Mouse (Mus musculus) embryonic facial prominence, embryonic 15.5 days (tissue): ENCODE results near the gene Mcf2. TPM values are rescaled to one million over a fixed set of nuclear protein-coding genes. Genes with fewer than 3 reads are reported as not detected.
A peak's percentile ranks its signal among the peaks of the same experiment; 100 is the strongest.

Experiments
- ATAC-seq: fragments of 200-750 bp; cut with Nextera tagmentation; 2 replicates; pipeline ENCODE4 v1.8.0; 2017; ENCODE audit warnings: low read depth, moderate TSS enrichment; ENCODE audit not compliant: insufficient number of reproducible peaks, low FRiP score, low TSS enrichment
- H3K27ac ChIP-seq: fragments of 300-500 bp; sonication (generic); replicated peaks from 2 replicates; pipeline ENCODE4 v1.5.1; 2015; ENCODE audit warnings: mild to moderate bottlenecking, inconsistent platforms
- H3K27me3 ChIP-seq: fragments of 300-500 bp; sonication (generic); 2 replicates; pipeline ENCODE4 v1.6.1; 2015; ENCODE audit warnings: inconsistent platforms
- H3K36me3 ChIP-seq: fragments of 300-500 bp; sonication (generic); 2 replicates; pipeline ENCODE4 v1.6.1; 2015; ENCODE audit warnings: mild to moderate bottlenecking, inconsistent platforms
- H3K4me1 ChIP-seq: fragments of 300-500 bp; sonication (generic); 2 replicates; pipeline ENCODE4 v1.6.1; 2015; ENCODE audit warnings: inconsistent platforms
- H3K4me2 ChIP-seq: fragments of 300-500 bp; sonication (generic); replicated peaks from 2 replicates; pipeline ENCODE4 v1.6.1; 2015; ENCODE audit warnings: mild to moderate bottlenecking, inconsistent platforms
- H3K4me3 ChIP-seq: fragments of 300-500 bp; sonication (generic); replicated peaks from 2 replicates; pipeline ENCODE4 v1.5.1; 2015; ENCODE audit warnings: mild to moderate bottlenecking, inconsistent platforms
- H3K9ac ChIP-seq: fragments of 300-500 bp; sonication (generic); 2 replicates; pipeline ENCODE4 v1.6.1; 2015; ENCODE audit warnings: inconsistent platforms
- H3K9me3 ChIP-seq: fragments of 300-500 bp; sonication (generic); replicated peaks from 2 replicates; pipeline ENCODE4 v1.6.1; 2016; ENCODE audit warnings: inconsistent platforms
- WGBS: fragments of 180-500 bp; shearing (Covaris S2); methylation state at CpG from one replicate; pipeline ENCODE4 v1.1.7; 2015; 5-methylcytosine and 5-hydroxymethylcytosine counted together
- polyA plus RNA-seq: library from polyadenylated mRNA; unstranded; fragments of >200 nt; fragmentation: Nextera tagmentation; extraction: Ambion mirVana; gene quantifications from 2 replicates; pipeline ENCODE4 v1.2.1, GENCODE M21; 2015

Mcf2 gene
- polyA plus RNA-seq: 0.07 and 0.09 TPM in 2 replicates

GRCm38 (mm10) chrX:60178744-60179458 lies at the start of gene Mcf2:
Mcf2 (minus strand) TSS chrX:60179089.
- no peak for ATAC-seq
- WGBS: 11% methylated on average over 28 of the region's 28 CpGs
- H3K27ac ChIP-seq: no peak within 1 kb of the TSS

GRCm38 (mm10) chrX:60187726-60188125 lies 8.8 kb upstream of the Mcf2 start:
- H3K4me3 ChIP-seq: no peak overlapping the region
- H3K4me2 ChIP-seq: no peak overlapping the region
- 21% methylated on average over 1 of the region's 1 CpGs for WGBS
- H3K36me3 ChIP-seq: no peaks in the 10 kb centered on the region
- H3K27me3 ChIP-seq: no peaks in the 10 kb centered on the region
- H3K9ac ChIP-seq: no peak overlapping the region
- H3K4me1 ChIP-seq: no peaks in the 10 kb centered on the region
- no peaks in the 10 kb centered on the region for H3K9me3 ChIP-seq
- ATAC-seq: no peak
- H3K27ac ChIP-seq: no peak overlapping the region

More at GRCm38 (mm10) chrX:60178744-60179458, at the start of gene Mcf2:
- H3K4me3 ChIP-seq: peak within 1 kb of the TSS; percentile 27
- no peaks in the 10 kb centered on the region for H3K9me3 ChIP-seq
- H3K27me3 ChIP-seq: peaks cover 18% of the 10 kb centered on the region
- H3K36me3 ChIP-seq: no peaks in the 10 kb centered on the region
- no peaks in the 10 kb centered on the region for H3K4me1 ChIP-seq
- no peak within 1 kb of the TSS for H3K9ac ChIP-seq
- peak within 1 kb of the TSS; percentile 59 for H3K4me2 ChIP-seq

- WGBS: 52% methylated on average over 3 of the region's 3 CpGs
- no peak overlapping the region for H3K4me2 ChIP-seq
- H3K4me3 ChIP-seq: no peak overlapping the region
- H3K36me3 ChIP-seq: no peaks in the 10 kb centered on the region
- no peak overlapping the region for H3K27ac ChIP-seq
- no peaks in the 10 kb centered on the region for H3K9me3 ChIP-seq
- no peak overlapping the region for H3K9ac ChIP-seq
- H3K4me1 ChIP-seq: no peaks in the 10 kb centered on the region
- peaks cover 16% of the 10 kb centered on the region for H3K27me3 ChIP-seq
- no peak for ATAC-seq
Observed at GRCm38 (mm10) chrX:60182611-60183010, 3.7 kb upstream of the Mcf2 start.

GRCm38 (mm10) chrX:60178025-60178743 lies 705 bp downstream of the Mcf2 start:
- H3K9ac ChIP-seq: no peak overlapping the region
- whole genome bisulfite sequencing: 13% methylated on average over 19 of the region's 19 CpGs
- no peak overlapping the region for H3K27ac ChIP-seq
- no peaks in the 10 kb centered on the region for H3K9me3 ChIP-seq
- H3K4me2 ChIP-seq: peak overlapping the region; percentile 59
- ATAC-seq: no peak
- peaks cover 18% of the 10 kb centered on the region for H3K27me3 ChIP-seq
- no peaks in the 10 kb centered on the region for H3K36me3 ChIP-seq
- H3K4me1 ChIP-seq: no peaks in the 10 kb centered on the region
- peak overlapping the region; percentile 27 for H3K4me3 ChIP-seq

GRCm38 (mm10) chrX:60170106-60170505 lies 8.8 kb downstream of the Mcf2 start:
- no peaks in the 10 kb centered on the region for H3K4me1 ChIP-seq
- no peak overlapping the region for H3K4me3 ChIP-seq
- H3K9ac ChIP-seq: no peak overlapping the region
- no peaks in the 10 kb centered on the region for H3K9me3 ChIP-seq
- H3K36me3 ChIP-seq: no peaks in the 10 kb centered on the region
- WGBS: 90% methylated on average over 5 of the region's 5 CpGs
- ATAC-seq: no peak
- H3K27me3 ChIP-seq: no peaks in the 10 kb centered on the region
- no peak overlapping the region for H3K4me2 ChIP-seq
- H3K27ac ChIP-seq: no peak overlapping the region

GRCm38 (mm10) chrX:60169511-60169910 lies 9.4 kb downstream of the Mcf2 start:
- H3K9me3 ChIP-seq: no peaks in the 10 kb centered on the region
- no peaks in the 10 kb centered on the region for H3K4me1 ChIP-seq
- 82% methylated on average over 2 of the region's 2 CpGs for whole genome bisulfite sequencing
- no peak overlapping the region for H3K9ac ChIP-seq
- no peaks in the 10 kb centered on the region for H3K27me3 ChIP-seq
- no peak for ATAC-seq
- no peak overlapping the region for H3K27ac ChIP-seq
- no peak overlapping the region for H3K4me3 ChIP-seq
- no peaks in the 10 kb centered on the region for H3K36me3 ChIP-seq
- H3K4me2 ChIP-seq: no peak overlapping the region

GRCm38 (mm10) chrX:60168796-60169195 lies 10.1 kb downstream of the Mcf2 start:
- H3K4me2 ChIP-seq: no peak overlapping the region
- H3K4me1 ChIP-seq: no peaks in the 10 kb centered on the region
- H3K27ac ChIP-seq: no peak overlapping the region
- no peak overlapping the region for H3K4me3 ChIP-seq
- H3K36me3 ChIP-seq: no peaks in the 10 kb centered on the region
- WGBS: 59% methylated on average over 2 of the region's 2 CpGs
- H3K9me3 ChIP-seq: no peaks in the 10 kb centered on the region
- no peaks in the 10 kb centered on the region for H3K27me3 ChIP-seq
- no peak overlapping the region for H3K9ac ChIP-seq
- ATAC-seq: no peak

GRCm38 (mm10) chrX:60147268-60147974 lies 31.5 kb downstream of the Mcf2 start:
- Histone ChIP-seq H3K9ac (no peak overlapping the region), H3K4me2 (peak overlapping the region; percentile 33)
- 16% methylated on average over 13 of the region's 13 CpGs for WGBS

GRCm38 (mm10) chrX:60075359-60075758 lies 103.5 kb downstream of the Mcf2 start:
- H3K4me3 ChIP-seq: no peak overlapping the region
- WGBS: 82% methylated on average over 1 of the region's 1 CpGs
- no peak overlapping the region for H3K4me2 ChIP-seq
- no peak for ATAC-seq
- H3K9me3 ChIP-seq: no peaks in the 10 kb centered on the region
- H3K9ac ChIP-seq: no peak overlapping the region
- no peaks in the 10 kb centered on the region for H3K4me1 ChIP-seq
- no peaks in the 10 kb centered on the region for H3K27me3 ChIP-seq
- H3K36me3 ChIP-seq: no peaks in the 10 kb centered on the region
- no peak overlapping the region for H3K27ac ChIP-seq

More at GRCm38 (mm10) chrX:60147268-60147974, 31.5 kb downstream of the Mcf2 start:
- no peak for ATAC-seq
- Histone ChIP-seq H3K4me1 (no peaks in the 10 kb centered on the region), H3K9me3 (no peaks in the 10 kb centered on the region), H3K27ac (no peak overlapping the region), H3K27me3 (no peaks in the 10 kb centered on the region), H3K4me3 (peak overlapping the region; percentile 21), H3K36me3 (no peaks in the 10 kb centered on the region)

- ATAC-seq: no peak
- H3K9me3 ChIP-seq: no peaks in the 10 kb centered on the region
- no peak overlapping the region for H3K9ac ChIP-seq
- H3K27me3 ChIP-seq: no peaks in the 10 kb centered on the region
- H3K4me2 ChIP-seq: no peak overlapping the region
- 81% methylated on average over 9 of the region's 9 CpGs for WGBS
- H3K36me3 ChIP-seq: no peaks in the 10 kb centered on the region
- H3K4me3 ChIP-seq: no peak overlapping the region
- no peak overlapping the region for H3K27ac ChIP-seq
- no peaks in the 10 kb centered on the region for H3K4me1 ChIP-seq
Observed at GRCm38 (mm10) chrX:60055185-60055584, 123.7 kb downstream of the Mcf2 start.

- H3K27me3 ChIP-seq: no peaks in the 10 kb centered on the region
- no peaks in the 10 kb centered on the region for H3K9me3 ChIP-seq
- H3K27ac ChIP-seq: no peak overlapping the region
- H3K36me3 ChIP-seq: no peaks in the 10 kb centered on the region
- no peak for ATAC-seq
- H3K4me3 ChIP-seq: no peak overlapping the region
- 83% methylated on average over 1 of the region's 1 CpGs for WGBS
- H3K9ac ChIP-seq: no peak overlapping the region
- H3K4me2 ChIP-seq: no peak overlapping the region
- no peaks in the 10 kb centered on the region for H3K4me1 ChIP-seq
Observed at GRCm38 (mm10) chrX:60054745-60055144, 124.1 kb downstream of the Mcf2 start.
